ENCODE assay signal across 8 mouse cellular contexts in the genomic region with DNA sequence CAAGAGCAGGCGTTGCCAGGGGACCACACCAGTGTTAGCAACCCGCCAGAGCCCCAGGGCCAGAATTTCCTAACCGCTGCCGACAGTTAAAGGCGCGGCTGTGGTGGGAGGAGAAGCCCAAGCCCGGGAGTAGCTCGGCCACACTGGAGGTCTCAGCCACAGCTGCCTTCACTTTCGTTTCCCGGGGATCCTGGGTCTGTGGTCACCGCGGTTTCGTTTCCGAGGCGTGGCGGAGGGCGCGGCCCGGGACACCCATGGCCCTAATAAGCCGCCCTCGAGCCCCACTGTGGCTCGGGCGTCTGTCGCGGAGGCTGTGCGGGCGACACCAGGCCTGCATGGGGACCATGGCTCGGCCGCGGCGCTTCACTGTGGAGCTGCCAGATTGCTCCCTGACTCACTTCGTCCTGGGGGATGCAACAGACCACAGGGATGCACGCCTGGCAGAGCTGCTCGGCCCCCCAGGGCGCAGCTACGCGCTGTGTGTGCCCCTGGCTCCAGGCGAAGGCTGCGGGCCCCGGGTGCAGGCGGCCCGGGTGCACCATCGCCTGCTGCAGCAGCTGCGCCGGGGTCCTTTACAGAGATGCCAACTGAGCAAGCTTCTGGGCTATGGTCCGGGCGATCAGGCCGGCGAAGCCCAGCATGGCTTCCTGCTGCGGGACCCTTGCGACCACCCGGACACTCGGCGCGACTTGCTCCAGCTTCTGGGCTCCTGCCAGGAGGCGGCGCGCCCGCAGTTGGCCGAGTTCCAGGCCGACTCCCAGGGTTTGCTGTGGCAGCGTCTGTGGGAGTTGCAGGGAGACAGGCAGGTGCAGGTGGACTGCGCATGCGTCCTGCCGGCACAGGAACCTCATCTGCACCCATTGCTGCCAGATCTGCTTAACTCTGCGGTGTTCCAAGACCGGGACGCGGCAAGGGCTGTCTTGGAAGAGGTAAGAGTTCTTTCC. TPM values are rescaled to one million over a fixed set of nuclear protein-coding genes. Genes with fewer than 3 reads are reported as not detected.
A peak's percentile ranks its signal among the peaks of the same experiment; 100 is the strongest.
DNase-seq lines count a peak whose midpoint lies in the region; ATAC-seq and TF ChIP-seq lines count a peak whose summit lies in the region.

A gene (plus strand): TSS at position 107 of the 944 bp plus-strand sequence.

- under 1% methylated on average over 66 of the region's 69 CpGs for WGBS in hindbrain, embryonic 11.5 days
- 1% methylated on average over 62 of the region's 69 CpGs for WGBS in lung, postnatal 0 days

- TF ChIP-seq CTCF in lung, postnatal 0 days (IDR thresholded peaks at IDR 0.05): peak; percentile 45

- peak; percentile 85 for ATAC-seq in hindbrain, embryonic 11.5 days (ENCODE audit: low FRiP score)
- peak; percentile 88 for ATAC-seq in lung, postnatal 0 days

- DNase-seq in MN1 (ENCODE audit: low spot score): peak; percentile 77
- DNase-seq in cerebellum, adult 9-11 months: peak; percentile 91
- peak; percentile 82 to 93 for DNase-seq in frontal cortex, adult 2 months (ENCODE audit: extremely low spot score in 1 of 2, low spot score in 1 of 2)
- DNase-seq in hindbrain, embryonic 11.5 days (ENCODE audit: low spot score): peak; percentile 83
- DNase-seq in layer of hippocampus, postnatal 10 days (ENCODE audit: low spot score in 2 of 2): peak; percentile 90 to 93
- peak; percentile 91 for DNase-seq in lung, postnatal 0 days (ENCODE audit: low spot score)
- peak; percentile 75 for DNase-seq in ovary, postnatal 10 days (ENCODE audit: low spot score)
- DNase-seq in thymus, postnatal 0 days (ENCODE audit: low spot score): peak; percentile 85

- H3K4me1 ChIP-seq in hindbrain, embryonic 11.5 days (replicated peaks; ENCODE audit: control insufficient read depth, insufficient read depth, low read length): 0 out of 2 replicates have a peak, but pooled peaks cover 4% of the 10 kb centered on the region
- peaks cover 4% of the 10 kb centered on the region; the same call in 1 of the 2 replicates for H3K4me1 ChIP-seq in lung, postnatal 0 days (ENCODE audit: insufficient read depth, low read depth, low read length)

- no peaks in the 10 kb centered on the region for H3K9me3 ChIP-seq in hindbrain, embryonic 11.5 days (ENCODE audit: control insufficient read depth, low read length)
- H3K9me3 ChIP-seq in lung, postnatal 0 days (ENCODE audit: low read length): no peaks in the 10 kb centered on the region

- peak within 1 kb of the TSS; percentile 70 for H3K4me3 ChIP-seq in hindbrain, embryonic 11.5 days (ENCODE audit: low read depth, low read length)
- peak within 1 kb of the TSS; percentile 67 for H3K4me3 ChIP-seq in lung, postnatal 0 days (ENCODE audit: low read depth, low read length)

- H3K27ac ChIP-seq in hindbrain, embryonic 11.5 days (ENCODE audit: low read depth, low read length): peak within 1 kb of the TSS; percentile 87
- H3K27ac ChIP-seq in lung, postnatal 0 days (ENCODE audit: low read length): peak within 1 kb of the TSS; percentile 80

- H3K9ac ChIP-seq in hindbrain, embryonic 11.5 days (ENCODE audit: low read depth, low read length): peak within 1 kb of the TSS; percentile 89
- peak within 1 kb of the TSS; percentile 55 for H3K9ac ChIP-seq in lung, postnatal 0 days (replicated peaks; ENCODE audit: low read depth)

- peak within 1 kb of the TSS; percentile 98 for H3K4me2 ChIP-seq in hindbrain, embryonic 11.5 days (replicated peaks; ENCODE audit: low read depth, low read length)
- peak within 1 kb of the TSS; percentile 85 for H3K4me2 ChIP-seq in lung, postnatal 0 days (replicated peaks; ENCODE audit: low read depth, low read length)

- H3K27me3 ChIP-seq in hindbrain, embryonic 11.5 days (ENCODE audit: control insufficient read depth, insufficient read depth, low read length): no peaks in the 10 kb centered on the region
- no peaks in the 10 kb centered on the region for H3K27me3 ChIP-seq in lung, postnatal 0 days (replicated peaks; ENCODE audit: insufficient read depth, low read length)

- no peaks in the 10 kb centered on the region for H3K36me3 ChIP-seq in hindbrain, embryonic 11.5 days (ENCODE audit: control insufficient read depth, insufficient read depth, low read length)
- H3K36me3 ChIP-seq in lung, postnatal 0 days (ENCODE audit: insufficient read depth, low read length): 0 out of 2 replicates have a peak, but pooled peaks cover 5% of the 10 kb centered on the region

- no peak for TF ChIP-seq EP300 in lung, postnatal 0 days (IDR thresholded peaks at IDR 0.05)

RNA-seq across cellular contexts. Expression of the gene that starts here (rescaled TPM):
- polyA plus RNA-seq in frontal cortex, adult 2 months (2012; rRNA removed): 12.6 and 14.8 TPM in 2 replicates
- polyA plus RNA-seq in hindbrain, embryonic 11.5 days (2014; fragmentation: Nextera tagmentation; extraction: Ambion mirVana): 8.8 and 9.7 TPM in 2 replicates
- 10 to 100 TPM; 19.9 to 21.6 TPM for total RNA-seq in layer of hippocampus, postnatal 10 days (2021)
- polyA plus RNA-seq in lung, postnatal 0 days (2015; fragmentation: Nextera tagmentation; extraction: Ambion mirVana): 9.8 and 9.9 TPM in 2 replicates
- polyA plus RNA-seq in thymus, postnatal 0 days (2015; fragmentation: Nextera tagmentation; extraction: Ambion mirVana): 6.1 and 6.8 TPM in 2 replicates

Comparison
In these comparisons a context has a peak if more than half of its experiments do, and no peak if none do; other contexts are left out.
1. Peak in every context shown above with its lines: DNase-seq, ATAC-seq, H3K4me3 ChIP-seq and H3K27ac ChIP-seq.